Mouse (Mus musculus) MEL (cell line): ENCODE results near the gene Ntn1. TPM values are rescaled to one million over a fixed set of nuclear protein-coding genes. Genes with fewer than 3 reads are reported as not detected.

Experiments
- DNase-seq: peaks from one replicate; pipeline ENCODE4 v3.0.0; 2011; ENCODE audit warnings: low read depth, low spot score
- H3K27ac ChIP-seq: 2 replicates; pipeline ENCODE4 v1.5.1; 2012; ENCODE audit warnings: low read depth, mild to moderate bottlenecking, control low read depth, low read length, moderate library complexity; ENCODE audit not compliant: control insufficient read depth
- H3K27me3 ChIP-seq, 2 experiments: fragments of 150-350 bp in 1 of 2; sonication (generic) in 1 of 2; 2 replicates each; pipeline ENCODE4 v1.6.1; 2012; ENCODE audit warnings: low read length in 2 of 2, mild to moderate bottlenecking in 2 of 2, improper control_type of control experiment in 1 of 2, moderate library complexity in 1 of 2; ENCODE audit not compliant: insufficient read depth in 2 of 2, control insufficient read depth in 1 of 2
- H3K36me3 ChIP-seq, 2 experiments: 2 replicates each; pipeline ENCODE4 v1.6.1; 2012 to 2014; ENCODE audit warnings: low read length in 2 of 2, improper control_type of control experiment in 1 of 2, inconsistent platforms in 1 of 2, mild to moderate bottlenecking in 1 of 2; ENCODE audit not compliant: insufficient read depth in 2 of 2, control insufficient read depth in 1 of 2
- H3K4me1 ChIP-seq, 2 experiments: fragments of 150-350 bp in 1 of 2; sonication (generic) in 1 of 2; 2 replicates each; pipeline ENCODE4 v1.6.1; 2012; ENCODE audit warnings: low read length in 2 of 2, improper control_type of control experiment in 1 of 2, mild to moderate bottlenecking in 1 of 2; ENCODE audit not compliant: insufficient read depth in 2 of 2, control insufficient read depth in 1 of 2
- H3K4me3 ChIP-seq, 2 experiments: fragments of 150-350 bp in 1 of 2; sonication (generic) in 1 of 2; 2 replicates each; pipeline ENCODE4 v1.5.1; 2012; ENCODE audit warnings: low read depth in 2 of 2, low read length in 2 of 2, mild to moderate bottlenecking in 2 of 2, moderate library complexity in 2 of 2, control low read depth in 1 of 2, improper control_type of control experiment in 1 of 2; ENCODE audit not compliant: control insufficient read depth in 1 of 2, insufficient read depth in 1 of 2
- H3K79me2 ChIP-seq: 2 replicates; pipeline ENCODE4 v1.6.1; 2012; ENCODE audit warnings: mild to moderate bottlenecking, low read length, moderate library complexity; ENCODE audit not compliant: control insufficient read depth, poor library complexity, insufficient read depth
- H3K9ac ChIP-seq: 2 replicates; pipeline ENCODE4 v1.6.1; 2012; ENCODE audit warnings: low read depth, mild to moderate bottlenecking, control low read depth, low read length, moderate library complexity; ENCODE audit not compliant: control insufficient read depth, poor library complexity, severe bottlenecking
- H3K9me3 ChIP-seq: fragments of 150-350 bp; sonication (generic); replicated peaks from 2 replicates; pipeline ENCODE4 v1.6.1; 2012; ENCODE audit warnings: mild to moderate bottlenecking, low read length, improper control_type of control experiment, moderate library complexity; ENCODE audit not compliant: insufficient read depth
- BHLHE40 ChIP-seq: IDR thresholded peaks from 2 replicates; pipeline ENCODE4 v1.6.1; 2012; ENCODE audit warnings: low read depth, mild to moderate bottlenecking, inconsistent platforms, low read length, improper control_type of control experiment, borderline replicate concordance
- CHD1 ChIP-seq: IDR thresholded peaks from 2 replicates; pipeline ENCODE4 v1.6.1; 2012; ENCODE audit warnings: low read depth, mild to moderate bottlenecking, inconsistent platforms, low read length, improper control_type of control experiment
- CHD2 ChIP-seq: IDR thresholded peaks from 2 replicates; pipeline ENCODE4 v1.6.1; 2011; ENCODE audit warnings: low read length, improper control_type of control experiment
- ELF1 ChIP-seq: IDR thresholded peaks from 2 replicates; pipeline ENCODE4 v1.6.1; 2014; ENCODE audit warnings: low read depth, mild to moderate bottlenecking, inconsistent platforms, low read length, improper control_type of control experiment, moderate library complexity
- HCFC1 ChIP-seq: IDR thresholded peaks from 2 replicates; pipeline ENCODE4 v1.6.1; 2012; ENCODE audit warnings: low read depth, mild to moderate bottlenecking, inconsistent platforms, low read length, improper control_type of control experiment, moderate library complexity
- JUND ChIP-seq: IDR thresholded peaks from 2 replicates; pipeline ENCODE4 v1.6.1; 2011; ENCODE audit warnings: low read depth, mild to moderate bottlenecking, improper control_type of control experiment, low read length
- MAX ChIP-seq: IDR thresholded peaks from 2 replicates; pipeline ENCODE4 v1.6.1; 2011; ENCODE audit warnings: low read length, improper control_type of control experiment
- MYC ChIP-seq: IDR thresholded peaks from 2 replicates; pipeline ENCODE4 v1.6.1; 2011; ENCODE audit warnings: low read depth, mild to moderate bottlenecking, low read length, improper control_type of control experiment, moderate library complexity
- NELFE ChIP-seq: IDR thresholded peaks from 2 replicates; pipeline ENCODE4 v1.6.1; 2011; ENCODE audit warnings: low read depth, low read length, improper control_type of control experiment
- NRF1 ChIP-seq: IDR thresholded peaks from 2 replicates; pipeline ENCODE4 v1.6.1; 2014; ENCODE audit warnings: low read depth, mild to moderate bottlenecking, inconsistent platforms, low read length, improper control_type of control experiment, moderate library complexity; ENCODE audit not compliant: poor library complexity, insufficient read depth, severe bottlenecking
- POLR2AphosphoS2 ChIP-seq: IDR thresholded peaks from 2 replicates; pipeline ENCODE4 v1.6.1; 2011; ENCODE audit warnings: low read length, improper control_type of control experiment
- POLR2AphosphoS5 ChIP-seq: IDR thresholded peaks from 2 replicates; pipeline ENCODE4 v1.6.1; 2012; ENCODE audit warnings: low read depth, borderline replicate concordance, mild to moderate bottlenecking, inconsistent platforms, low read length, moderate library complexity, mixed read lengths
- RAD21 ChIP-seq: IDR thresholded peaks from 2 replicates; pipeline ENCODE4 v1.6.1; 2011; ENCODE audit warnings: mild to moderate bottlenecking, low read depth, low read length, improper control_type of control experiment
- UBTF ChIP-seq: IDR thresholded peaks from 2 replicates; pipeline ENCODE4 v1.6.1; 2012; ENCODE audit warnings: low read depth, mild to moderate bottlenecking, inconsistent platforms, low read length, improper control_type of control experiment, moderate library complexity, borderline replicate concordance; ENCODE audit not compliant: insufficient read depth
- USF1 ChIP-seq: IDR thresholded peaks from 2 replicates; pipeline ENCODE4 v1.6.1; 2014; ENCODE audit warnings: low read depth, mild to moderate bottlenecking, inconsistent platforms, low read length, improper control_type of control experiment, moderate library complexity
- USF2 ChIP-seq, 2 experiments: IDR thresholded peaks; 2 replicates each; pipeline ENCODE4 v1.6.1; 2011 to 2012; ENCODE audit warnings: improper control_type of control experiment in 2 of 2, low read length in 2 of 2, borderline replicate concordance in 1 of 2, inconsistent platforms in 1 of 2, low read depth in 1 of 2, mild to moderate bottlenecking in 1 of 2; ENCODE audit not compliant: insufficient read depth in 1 of 2
- ZMIZ1 ChIP-seq: IDR thresholded peaks from 2 replicates; pipeline ENCODE4 v1.6.1; 2012; ENCODE audit warnings: low read depth, mild to moderate bottlenecking, inconsistent platforms, low read length, improper control_type of control experiment, moderate library complexity
- polyA plus RNA-seq, 2 experiments: library from polyadenylated mRNA; stranded (reverse) in 1 of 2; unstranded in 1 of 2; fragments of >175 nt in 1 of 2; fragments of >200 nt in 1 of 2; gene quantifications; 2 replicates each; pipeline versions ENCODE4 v1.2.1 to v1.2.4; 2012; ENCODE audit warnings: low replicate concordance in 2 of 2, low read depth in 1 of 2; ENCODE audit not compliant: insufficient read length in 2 of 2, insufficient read depth in 1 of 2, missing spikeins in 1 of 2
- total RNA-seq: library from RNA; depleted of rRNA; stranded (reverse); fragments of 300-350 nt; gene quantifications from 2 replicates; pipeline ENCODE4 v1.2.3, GENCODE M21; 2012

The Ntn1 gene
- total and polyA plus RNA-seq, 3 experiments, result not detected

- no peaks in the 10 kb centered on the region for H3K9me3 ChIP-seq
- no peak overlapping the region for H3K27ac ChIP-seq
- H3K36me3 ChIP-seq, result no peaks in the 10 kb centered on the region
- no peak for TF ChIP-seq JUND
- no peak for TF ChIP-seq UBTF
- no peak for TF ChIP-seq USF1
- TF ChIP-seq CHD1, result no peak
- TF ChIP-seq MYC, result no peak
- no peak for TF ChIP-seq ELF1
- TF ChIP-seq USF2 (IDR thresholded peaks at IDR 0.05; ENCODE audit: borderline replicate concordance in 1 of 2, insufficient read depth in 1 of 2, low read depth in 1 of 2, low read length in 2 of 2), result no peak
- no peak for TF ChIP-seq POLR2AphosphoS5
- TF ChIP-seq NRF1, result no peak
- no peak for TF ChIP-seq MAX
- no peaks in the 10 kb centered on the region for H3K79me2 ChIP-seq
- 0 out of 4 replicates have a peak, but pooled peaks cover 0 to 3% of the 10 kb centered on the region in 2 experiments for H3K4me1 ChIP-seq
- H3K27me3 ChIP-seq, result no peaks in the 10 kb centered on the region
- no peak for DNase-seq
- H3K9ac ChIP-seq, result no peak overlapping the region
- no peak overlapping the region for H3K4me3 ChIP-seq
Observed at GRCm38 (mm10) chr11:68389621-68390020, 11.0 kb downstream of the Ntn1 start.

GRCm38 (mm10) chr11:68388655-68389015 is 12.0 kb downstream of the Ntn1 start:
- Histone ChIP-seq H3K4me1 (0 out of 4 replicates have a peak, but pooled peaks cover 0 to 3% of the 10 kb centered on the region in 2 experiments), H3K27ac (no peak overlapping the region), H3K9ac (no peak overlapping the region), H3K36me3 (no peaks in the 10 kb centered on the region), H3K79me2 (no peaks in the 10 kb centered on the region), H3K4me3 (no peak overlapping the region), H3K9me3 (no peaks in the 10 kb centered on the region), H3K27me3 (no peaks in the 10 kb centered on the region)
- no peak for DNase-seq
- TF ChIP-seq CHD2 (no peak), HCFC1 (no peak), NELFE (no peak), UBTF (no peak), RAD21 (no peak), ZMIZ1 (no peak), POLR2AphosphoS2 (no peak), BHLHE40 (no peak)
